Mouse (Mus musculus) brain, embryonic 14.5 days (tissue): ENCODE measurements around the gene Tpsab1.
A peak's percentile ranks its signal among the peaks of the same experiment; 100 is the strongest.

Experiments used
- CTCF ChIP-seq: fragments of 200-500 bp; IDR thresholded peaks from 2 replicates; pipeline ENCODE4 v1.5.1; 2012; ENCODE audit warnings: inconsistent platforms, mild to moderate bottlenecking, moderate library complexity, borderline replicate concordance; ENCODE audit not compliant: insufficient read depth, insufficient read length; ENCODE audit errors: extremely low read depth
- POLR2A ChIP-seq: fragments of 200-500 bp; IDR thresholded peaks from 2 replicates; pipeline ENCODE4 v1.6.1; 2012; ENCODE audit warnings: mild to moderate bottlenecking, inconsistent platforms, borderline replicate concordance; ENCODE audit not compliant: poor library complexity, insufficient read depth, insufficient read length, severe bottlenecking; ENCODE audit errors: extremely low read depth

DNA sequence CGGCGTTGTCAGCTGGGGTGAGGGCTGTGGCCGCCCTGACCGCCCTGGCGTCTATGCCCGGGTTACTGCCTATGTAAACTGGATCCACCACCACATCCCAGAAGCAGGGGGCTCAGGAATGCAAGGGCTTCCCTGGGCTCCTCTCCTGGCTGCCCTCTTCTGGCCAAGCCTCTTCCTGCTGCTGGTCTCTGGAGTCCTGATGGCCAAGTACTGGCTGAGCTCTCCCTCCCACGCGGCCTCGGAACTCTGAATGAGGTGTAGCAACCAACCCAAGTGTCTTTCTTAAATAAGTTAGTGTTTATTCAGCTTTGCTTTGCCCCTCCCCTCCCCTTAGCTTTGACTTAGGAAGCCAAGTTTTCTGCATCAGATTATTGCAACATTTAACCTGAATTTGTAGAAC lies 28.6 kb upstream of the Tpsab1 start:
- TF ChIP-seq POLR2A (no peak), CTCF (peak; percentile 42; the same call in 1 of the 2 replicates)
